Mouse (Mus musculus) ovary, postnatal 14 days (tissue): ENCODE results near the gene Sorbs1.
"Not testable (repeated sequence)": the region's sequence is repeated elsewhere in the genome, so short reads cannot be mapped to it uniquely, and the experiment has no call there.

Source experiments
- DNase-seq: peaks from one replicate; pipeline ENCODE4 v3.0.0; 2022; ENCODE audit warnings: low spot score

The Sorbs1 gene

DNA sequence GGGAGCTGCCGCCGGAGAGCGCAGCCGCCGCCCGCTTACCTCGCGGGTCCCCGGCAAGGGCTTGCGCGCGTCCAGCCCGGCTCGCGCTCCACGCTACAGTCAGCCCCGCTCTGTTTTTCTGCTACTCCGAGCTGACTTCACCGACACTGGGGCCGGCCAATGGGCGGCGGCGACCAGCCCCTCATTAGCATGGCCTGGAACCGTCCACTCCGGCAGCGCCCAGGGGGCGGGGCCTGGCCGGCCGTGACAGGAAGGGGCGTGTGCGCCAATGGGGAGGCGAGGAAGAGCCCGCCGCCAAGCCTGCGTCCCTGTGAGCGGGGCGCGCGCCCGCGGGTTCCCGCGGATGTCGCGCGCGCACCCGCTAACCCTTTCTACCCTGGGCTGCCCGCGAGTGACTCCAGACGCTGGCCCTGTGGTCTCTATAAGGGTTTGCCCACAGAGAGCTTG, at the start of gene Sorbs1:
Gene Sorbs1 (minus strand): TSS at position 148 of the 447 bp plus-strand sequence.
- peak; percentile 88 for DNase-seq

DNA sequence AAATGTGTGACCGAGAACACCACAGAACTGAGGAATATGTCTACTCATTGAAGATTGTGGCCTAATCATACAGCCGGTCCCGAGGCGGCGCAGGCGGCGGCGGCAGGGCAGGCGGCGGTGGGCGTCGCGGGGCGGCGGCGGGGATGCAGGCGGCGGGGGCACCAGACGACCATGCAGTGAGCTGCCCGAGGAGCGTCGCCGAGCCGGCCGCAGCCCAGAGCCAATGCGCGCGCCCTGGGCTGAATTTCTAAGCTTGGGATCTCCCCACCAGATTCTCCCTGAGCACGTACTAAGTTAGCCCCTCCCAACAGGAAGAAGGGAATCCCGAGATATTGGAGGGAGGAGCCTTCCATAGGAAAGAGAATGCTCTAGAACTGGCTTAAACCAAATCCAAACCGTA, 47.9 kb upstream of the Sorbs1 start:
- DNase-seq, result not testable (repeated sequence)

GRCm38 (mm10) chr19:40556029-40556428, 42.5 kb upstream of the Sorbs1 start:
- DNase-seq, result no peak

GRCm38 (mm10) chr19:40555136-40555535, 41.6 kb upstream of the Sorbs1 start:
- DNase-seq, result no peak

- no peak for DNase-seq
Observed at GRCm38 (mm10) chr19:40554343-40554742, 40.8 kb upstream of the Sorbs1 start.

- DNase-seq, result no peak
Observed at GRCm38 (mm10) chr19:40553849-40554248, 40.3 kb upstream of the Sorbs1 start.

DNA sequence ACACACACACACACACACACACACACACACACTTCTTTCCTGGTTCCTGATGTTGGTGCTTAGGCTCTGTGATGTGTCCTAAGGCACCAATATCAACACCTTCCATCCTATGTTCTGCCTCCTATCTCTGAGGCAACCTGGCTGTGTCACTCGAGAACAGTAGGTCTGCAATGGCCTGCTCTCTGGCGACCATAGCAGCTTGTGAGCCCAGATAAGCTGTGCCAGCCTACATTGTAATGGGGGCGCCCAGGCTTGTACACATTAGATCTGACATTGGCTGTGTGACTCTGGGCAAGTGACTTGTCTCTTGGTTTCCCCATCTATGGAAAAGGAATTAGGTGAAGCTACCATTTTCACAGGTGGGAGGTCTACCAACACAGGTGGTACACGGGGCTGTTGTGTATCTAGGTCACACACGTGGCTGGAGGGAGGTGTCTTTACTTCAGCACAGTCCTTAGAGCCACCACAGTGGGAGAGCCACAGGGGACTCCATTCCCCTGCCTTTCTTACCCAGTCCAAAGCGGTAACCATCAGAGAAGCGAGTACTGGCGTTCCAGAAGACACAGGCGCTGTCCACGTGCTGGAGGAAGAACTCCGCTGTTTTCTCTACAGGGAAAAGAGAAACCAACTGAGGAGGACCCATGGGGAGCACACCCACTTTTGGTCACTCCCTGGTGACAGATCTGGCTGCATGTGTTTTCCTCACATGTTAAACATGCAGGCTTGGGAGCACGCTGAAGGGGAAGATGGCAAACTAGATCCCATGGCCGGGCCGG, 39.6 kb upstream of the Sorbs1 start:
- DNase-seq, result no peak

GRCm38 (mm10) chr19:40549516-40550135, 36.0 kb upstream of the Sorbs1 start:
- DNase-seq, result no peak

GRCm38 (mm10) chr19:40548796-40549515, 35.4 kb upstream of the Sorbs1 start:
- DNase-seq, result peak; percentile 12

- no peak for DNase-seq
Observed at GRCm38 (mm10) chr19:40548386-40548785, 34.8 kb upstream of the Sorbs1 start.

- DNase-seq, result peak; percentile 52
Observed at GRCm38 (mm10) chr19:40544856-40545255, 31.3 kb upstream of the Sorbs1 start.

- DNase-seq, result no peak
Observed at GRCm38 (mm10) chr19:40542776-40543175, 29.2 kb upstream of the Sorbs1 start.

GRCm38 (mm10) chr19:40536526-40536925, 22.9 kb upstream of the Sorbs1 start:
- DNase-seq, result no peak

DNA sequence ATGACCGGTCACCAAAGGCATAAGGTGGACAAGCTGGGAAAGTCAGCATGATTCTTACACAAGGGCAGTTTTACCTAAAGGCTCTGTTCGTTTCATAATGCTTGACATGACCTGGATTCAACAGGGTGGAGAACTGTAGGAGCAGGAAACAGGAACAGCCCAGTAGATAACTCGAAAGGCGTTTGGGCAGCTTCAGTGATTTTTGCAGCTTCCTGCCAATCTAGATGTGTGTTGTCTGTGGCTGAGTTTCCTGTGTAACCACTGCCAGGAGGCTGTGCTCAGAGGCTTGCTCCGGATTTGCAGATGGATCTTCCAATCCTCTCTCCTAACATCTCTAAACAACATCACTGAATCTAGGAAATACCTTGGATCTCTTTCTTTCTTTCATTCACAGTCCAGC, 18.9 kb upstream of the Sorbs1 start:
- no peak for DNase-seq

- DNase-seq, result no peak
Observed at GRCm38 (mm10) chr19:40530323-40530722, 16.7 kb upstream of the Sorbs1 start.

DNA sequence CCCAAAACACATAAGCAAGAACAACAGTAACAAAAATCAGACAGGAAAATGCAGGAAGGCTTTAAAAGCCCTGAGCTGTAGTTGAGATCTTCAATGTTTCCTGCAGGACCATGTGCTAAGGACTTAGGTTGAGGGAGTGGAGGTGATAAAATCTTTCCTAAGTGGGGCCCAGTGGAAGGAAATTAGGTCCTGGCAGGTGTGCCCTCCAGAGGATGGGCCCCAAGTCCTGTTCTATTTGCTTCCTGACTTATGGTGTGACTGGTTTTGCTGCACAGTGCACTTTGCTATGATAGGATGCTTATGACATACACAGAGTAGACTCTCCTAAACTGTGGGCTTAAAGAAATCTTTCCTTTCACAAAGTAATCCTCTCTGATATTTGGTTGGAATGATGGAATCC, 14.7 kb upstream of the Sorbs1 start:
- DNase-seq, result no peak

- no peak for DNase-seq
Observed at GRCm38 (mm10) chr19:40526367-40527014, 12.9 kb upstream of the Sorbs1 start.

DNA sequence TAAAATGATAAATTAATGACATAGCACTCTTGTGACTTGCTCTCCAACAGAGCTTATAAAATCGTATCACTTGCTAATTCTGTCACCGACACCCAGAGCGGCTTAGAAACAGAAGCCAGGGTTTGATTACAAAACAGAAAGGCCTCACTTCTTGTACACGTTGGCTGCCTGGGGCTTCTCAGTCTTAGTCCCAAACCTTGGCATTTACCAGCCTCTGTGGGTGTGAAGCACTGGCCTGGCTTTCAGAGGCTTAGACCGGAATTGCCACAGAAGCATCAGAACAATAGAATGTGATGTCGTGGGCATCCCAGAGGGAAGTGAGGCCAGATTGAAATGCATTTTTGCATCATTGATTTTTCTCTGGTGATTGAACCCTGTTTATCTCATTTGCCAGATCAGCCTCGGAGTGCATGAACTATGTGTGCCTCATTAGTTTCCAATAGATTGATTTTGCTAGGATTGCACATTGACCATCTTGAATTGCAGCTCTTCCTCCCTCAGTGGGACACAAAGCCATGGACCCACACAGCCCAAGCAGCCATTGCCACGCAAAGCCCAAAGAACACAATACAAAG, 9.9 kb upstream of the Sorbs1 start:
- no peak for DNase-seq

GRCm38 (mm10) chr19:40520403-40520802, 6.8 kb upstream of the Sorbs1 start:
- DNase-seq, result no peak

- no peak for DNase-seq
Observed at GRCm38 (mm10) chr19:40518706-40519105, 5.1 kb upstream of the Sorbs1 start.

GRCm38 (mm10) chr19:40515596-40515995, 2.0 kb upstream of the Sorbs1 start:
- DNase-seq, result no peak

- no peak for DNase-seq
Observed at GRCm38 (mm10) chr19:40514376-40514775, 797 bp upstream of the Sorbs1 start.
